ENCODE assay signal across 9 mouse cellular contexts in genomic region chr16:46008766-46009165, GRCm38 (mm10). TPM values are rescaled to one million over a fixed set of nuclear protein-coding genes. Genes with fewer than 3 reads are reported as not detected.
A peak's percentile ranks its signal among the peaks of the same experiment; 100 is the strongest.
DNase-seq lines count a peak whose midpoint lies in the region; ATAC-seq and TF ChIP-seq lines count a peak whose summit lies in the region.
"Had no signal": no experiment of that assay in that cellular context is flagged by ENCODE, and none has a peak within 500 bp of the region (broad histone marks: within the 10 kb centered on the region; RNA-seq: fewer than 3 reads in every experiment).

No protein-coding gene starts in this region.

- 65% methylated on average over 3 of the region's 3 CpGs for WGBS in hindbrain, postnatal 0 days
- WGBS in midbrain, embryonic 16.5 days: 70% methylated on average over 3 of the region's 3 CpGs

- no peak for TF ChIP-seq CTCF in hindbrain, postnatal 0 days (IDR thresholded peaks at IDR 0.05; ENCODE audit: low read depth)

- H3K4me3 ChIP-seq in hindbrain, postnatal 0 days (ENCODE audit: low read length): peak overlapping the region; percentile 67
- H3K4me3 ChIP-seq in midbrain, embryonic 16.5 days (ENCODE audit: low read depth, low read length): peak overlapping the region; percentile 67

- no peaks in the 10 kb centered on the region for H3K27me3 ChIP-seq in hindbrain, postnatal 0 days (ENCODE audit: insufficient read depth, low read length)
- H3K27me3 ChIP-seq in midbrain, embryonic 16.5 days (ENCODE audit: control insufficient read depth, insufficient read depth, low read depth, low read length): no peaks in the 10 kb centered on the region

- H3K9me3 ChIP-seq in hindbrain, postnatal 0 days (ENCODE audit: low read length): no peaks in the 10 kb centered on the region
- H3K9me3 ChIP-seq in midbrain, embryonic 16.5 days (replicated peaks; ENCODE audit: control insufficient read depth, low read length, poor library complexity, severe bottlenecking): no peaks in the 10 kb centered on the region

- no peak for ATAC-seq in hindbrain, postnatal 0 days
- ATAC-seq in midbrain, embryonic 16.5 days: no peak
- no peak for ATAC-seq in frontal cortex, adult (ENCODE audit: low TSS enrichment)

- peak overlapping the region; percentile 49; the same call in 1 of the 2 replicates for H3K9ac ChIP-seq in hindbrain, postnatal 0 days (replicated peaks; ENCODE audit: low read length)
- H3K9ac ChIP-seq in midbrain, embryonic 16.5 days (ENCODE audit: low read depth, low read length): peak overlapping the region; percentile 65

- peaks cover 11% of the 10 kb centered on the region for H3K4me1 ChIP-seq in hindbrain, postnatal 0 days (ENCODE audit: insufficient read depth, low read length)
- peaks cover 20% of the 10 kb centered on the region for H3K4me1 ChIP-seq in midbrain, embryonic 16.5 days (ENCODE audit: control insufficient read depth, insufficient read depth, low read length)

- intact Hi-C loops in heart, postnatal 10 days (cut with DNase I): no loop called here

- H3K36me3 ChIP-seq in hindbrain, postnatal 0 days (ENCODE audit: insufficient read depth, low read length): no peaks in the 10 kb centered on the region
- H3K36me3 ChIP-seq in midbrain, embryonic 16.5 days (ENCODE audit: control insufficient read depth, insufficient read depth, low read length): no peaks in the 10 kb centered on the region

- H3K4me2 ChIP-seq in hindbrain, postnatal 0 days (ENCODE audit: low read depth, low read length): peak overlapping the region; percentile 94
- H3K4me2 ChIP-seq in midbrain, embryonic 16.5 days (ENCODE audit: low read length): peak overlapping the region; percentile 83

- DNase-seq in A20 (ENCODE audit: low read depth, low spot score): peak; percentile 19
- peak; percentile 65 for DNase-seq in T-cell, adult 2 months (ENCODE audit: low spot score)
- no peak for DNase-seq in hindbrain, postnatal 0 days (ENCODE audit: low spot score)
- DNase-seq in urinary bladder, postnatal 25 days (ENCODE audit: low spot score): no peak
- DNase-seq in layer of hippocampus, postnatal 36 days: no peak
- no peak for DNase-seq in heart, postnatal 10 days
- DNase-seq: retina, postnatal 1 day had no signal

- H3K27ac ChIP-seq in hindbrain, postnatal 0 days: no peak overlapping the region
- H3K27ac ChIP-seq in midbrain, embryonic 16.5 days (ENCODE audit: low read length): no peak overlapping the region

RNA-seq across cellular contexts. Expression of gene Plcxd2, which starts 1.3 kb away (rescaled TPM):
- total RNA-seq in hindbrain, postnatal 0 days (2014; rRNA removed): 37.2 and 38.3 TPM in 2 replicates
- 12.2 and 12.7 TPM in 2 replicates for polyA plus RNA-seq in hindbrain, postnatal 0 days (2015; fragmentation: Nextera tagmentation; extraction: Ambion mirVana)
- 15.5 and 16.2 TPM in 2 replicates for polyA plus RNA-seq in midbrain, embryonic 16.5 days (2015; fragmentation: Nextera tagmentation; extraction: Ambion mirVana)
- total RNA-seq in layer of hippocampus, postnatal 36 days (2021): 10 to 100 TPM; 16.4 to 18.4 TPM
- total RNA-seq in heart, postnatal 10 days (2021): under 1 TPM; 0.19 to 0.27 TPM

RNA-seq across cellular contexts. Expression of gene Phldb2, which starts 55.4 kb away (rescaled TPM):
- 3.3 and 4.5 TPM in 2 replicates for total RNA-seq in hindbrain, postnatal 0 days (2014; rRNA removed)
- polyA plus RNA-seq in hindbrain, postnatal 0 days (2015; fragmentation: Nextera tagmentation; extraction: Ambion mirVana): 6.2 and 7.2 TPM in 2 replicates
- 6.6 and 6.9 TPM in 2 replicates for polyA plus RNA-seq in midbrain, embryonic 16.5 days (2015; fragmentation: Nextera tagmentation; extraction: Ambion mirVana)
- total RNA-seq in layer of hippocampus, postnatal 36 days (2021): 1 to 10 TPM; 4.9 to 8.0 TPM
- 10 to 100 TPM; 39.9 to 61.7 TPM for total RNA-seq in heart, postnatal 10 days (2021)

Comparison
In these comparisons a context has a peak if more than half of its experiments do, and no peak if none do; other contexts are left out.
1. DNase-seq: peak in A20 (single experiment) and T-cell, adult 2 months (single experiment); none in hindbrain, postnatal 0 days (single experiment), urinary bladder, postnatal 25 days (single experiment), layer of hippocampus, postnatal 36 days (0 of 2) and heart, postnatal 10 days (0 of 2).
2. RNA of gene Plcxd2, which starts 1.3 kb away (total RNA-seq): 37.2 to 38.3 TPM in hindbrain, postnatal 0 days and 16.4 to 18.4 TPM in layer of hippocampus, postnatal 36 days; 0.19 to 0.27 TPM in heart, postnatal 10 days; every median in the first group is over 10 times any median in the second.